Mouse (Mus musculus): ENCODE measurements around the gene Mrc1. TPM values are rescaled to one million over a fixed set of nuclear protein-coding genes. Genes with fewer than 3 reads are reported as not detected.
"Not testable (repeated sequence)": the region's sequence is repeated elsewhere in the genome, so short reads cannot be mapped to it uniquely, and the experiment has no call there.

The Mrc1 gene
- polyA plus RNA-seq (2015; fragmentation: Nextera tagmentation; extraction: Ambion mirVana) = 4.8 and 6.0 TPM in 2 replicates

GRCm38 (mm10) chr2:14229149-14229548 lies at the start of gene Mrc1:
Gene Mrc1, plus strand, starts transcription at chr2:14229392.
- Histone ChIP-seq H3K27me3 (ENCODE audit: control insufficient read depth, insufficient read depth, low read depth, low read length) (no peaks in the 10 kb centered on the region), H3K4me3 (ENCODE audit: low read depth, low read length) (no peak within 1 kb of the TSS), H3K4me1 (ENCODE audit: control insufficient read depth, insufficient read depth, low read length) (no peaks in the 10 kb centered on the region), H3K4me2 (ENCODE audit: low read length) (no peak within 1 kb of the TSS), H3K36me3 (ENCODE audit: control insufficient read depth, insufficient read depth, low read length) (no peaks in the 10 kb centered on the region), H3K9ac (ENCODE audit: low read depth, low read length) (no peak within 1 kb of the TSS), H3K27ac (ENCODE audit: low read length) (no peak within 1 kb of the TSS), H3K9me3 (replicated peaks; ENCODE audit: control insufficient read depth, low read length, poor library complexity, severe bottlenecking) (no peaks in the 10 kb centered on the region)
- 70% methylated on average over 3 of the region's 3 CpGs for whole genome bisulfite sequencing
- ATAC-seq = no peak

GRCm38 (mm10) chr2:14184375-14184774 lies 44.8 kb upstream of the Mrc1 start:
- Histone ChIP-seq H3K27me3 (ENCODE audit: control insufficient read depth, insufficient read depth, low read depth, low read length) (no peaks in the 10 kb centered on the region), H3K4me1 (ENCODE audit: control insufficient read depth, insufficient read depth, low read length) (no peaks in the 10 kb centered on the region), H3K4me2 (ENCODE audit: low read length) (no peak overlapping the region), H3K27ac (ENCODE audit: low read length) (no peak overlapping the region), H3K9me3 (replicated peaks; ENCODE audit: control insufficient read depth, low read length, poor library complexity, severe bottlenecking) (no peaks in the 10 kb centered on the region), H3K9ac (ENCODE audit: low read depth, low read length) (no peak overlapping the region), H3K4me3 (ENCODE audit: low read depth, low read length) (no peak overlapping the region), H3K36me3 (ENCODE audit: control insufficient read depth, insufficient read depth, low read length) (no peaks in the 10 kb centered on the region)
- ATAC-seq = no peak

- H3K9ac ChIP-seq (ENCODE audit: low read depth, low read length) = no peak overlapping the region
- no peaks in the 10 kb centered on the region for H3K9me3 ChIP-seq (replicated peaks; ENCODE audit: control insufficient read depth, low read length, poor library complexity, severe bottlenecking)
- no peaks in the 10 kb centered on the region for H3K4me1 ChIP-seq (ENCODE audit: control insufficient read depth, insufficient read depth, low read length)
- no peak overlapping the region for H3K4me3 ChIP-seq (ENCODE audit: low read depth, low read length)
- WGBS = 93% methylated on average over 4 of the region's 4 CpGs
- H3K27me3 ChIP-seq (ENCODE audit: control insufficient read depth, insufficient read depth, low read depth, low read length) = no peaks in the 10 kb centered on the region
- no peaks in the 10 kb centered on the region for H3K36me3 ChIP-seq (ENCODE audit: control insufficient read depth, insufficient read depth, low read length)
- no peak overlapping the region for H3K27ac ChIP-seq (ENCODE audit: low read length)
- ATAC-seq = no peak
- H3K4me2 ChIP-seq (ENCODE audit: low read length) = no peak overlapping the region
Observed at GRCm38 (mm10) chr2:14190684-14191083, 38.5 kb upstream of the Mrc1 start.

GRCm38 (mm10) chr2:14191601-14192000 lies 37.6 kb upstream of the Mrc1 start:
- WGBS = 85% methylated on average over 4 of the region's 4 CpGs
- Histone ChIP-seq H3K9ac (ENCODE audit: low read depth, low read length) (no peak overlapping the region), H3K9me3 (replicated peaks; ENCODE audit: control insufficient read depth, low read length, poor library complexity, severe bottlenecking) (no peaks in the 10 kb centered on the region), H3K27me3 (ENCODE audit: control insufficient read depth, insufficient read depth, low read depth, low read length) (no peaks in the 10 kb centered on the region), H3K4me2 (ENCODE audit: low read length) (no peak overlapping the region), H3K4me1 (ENCODE audit: control insufficient read depth, insufficient read depth, low read length) (no peaks in the 10 kb centered on the region), H3K4me3 (ENCODE audit: low read depth, low read length) (no peak overlapping the region), H3K27ac (ENCODE audit: low read length) (no peak overlapping the region), H3K36me3 (ENCODE audit: control insufficient read depth, insufficient read depth, low read length) (no peaks in the 10 kb centered on the region)
- ATAC-seq = no peak

GRCm38 (mm10) chr2:14192046-14192445 lies 37.1 kb upstream of the Mrc1 start:
- ATAC-seq = no peak
- WGBS = 91% methylated on average over 6 of the region's 6 CpGs
- Histone ChIP-seq H3K27me3 (ENCODE audit: control insufficient read depth, insufficient read depth, low read depth, low read length) (no peaks in the 10 kb centered on the region), H3K27ac (ENCODE audit: low read length) (no peak overlapping the region), H3K9ac (ENCODE audit: low read depth, low read length) (no peak overlapping the region), H3K9me3 (replicated peaks; ENCODE audit: control insufficient read depth, low read length, poor library complexity, severe bottlenecking) (no peaks in the 10 kb centered on the region), H3K4me2 (ENCODE audit: low read length) (no peak overlapping the region), H3K4me1 (ENCODE audit: control insufficient read depth, insufficient read depth, low read length) (no peaks in the 10 kb centered on the region), H3K4me3 (ENCODE audit: low read depth, low read length) (no peak overlapping the region), H3K36me3 (ENCODE audit: control insufficient read depth, insufficient read depth, low read length) (no peaks in the 10 kb centered on the region)

GRCm38 (mm10) chr2:14198325-14198903 lies 30.8 kb upstream of the Mrc1 start:
- H3K27me3 ChIP-seq (ENCODE audit: control insufficient read depth, insufficient read depth, low read depth, low read length); H3K9ac ChIP-seq (ENCODE audit: low read depth, low read length); H3K9me3 ChIP-seq (replicated peaks; ENCODE audit: control insufficient read depth, low read length, poor library complexity, severe bottlenecking); H3K4me3 ChIP-seq (ENCODE audit: low read depth, low read length); H3K27ac ChIP-seq (ENCODE audit: low read length); H3K4me2 ChIP-seq (ENCODE audit: low read length); H3K4me1 ChIP-seq (ENCODE audit: control insufficient read depth, insufficient read depth, low read length); ATAC-seq; H3K36me3 ChIP-seq (ENCODE audit: control insufficient read depth, insufficient read depth, low read length): not testable (repeated sequence)
- WGBS = no CpG with 5 or more reads among the region's 2 CpGs

GRCm38 (mm10) chr2:14199621-14200020 lies 29.6 kb upstream of the Mrc1 start:
- Histone ChIP-seq H3K4me3 (ENCODE audit: low read depth, low read length) (no peak overlapping the region), H3K9ac (ENCODE audit: low read depth, low read length) (no peak overlapping the region), H3K4me2 (ENCODE audit: low read length) (no peak overlapping the region), H3K27ac (ENCODE audit: low read length) (no peak overlapping the region), H3K27me3 (ENCODE audit: control insufficient read depth, insufficient read depth, low read depth, low read length) (no peaks in the 10 kb centered on the region), H3K4me1 (ENCODE audit: control insufficient read depth, insufficient read depth, low read length) (no peaks in the 10 kb centered on the region), H3K36me3 (ENCODE audit: control insufficient read depth, insufficient read depth, low read length) (no peaks in the 10 kb centered on the region), H3K9me3 (replicated peaks; ENCODE audit: control insufficient read depth, low read length, poor library complexity, severe bottlenecking) (no peaks in the 10 kb centered on the region)
- ATAC-seq = no peak
- WGBS = 43% methylated on average over 2 of the region's 2 CpGs

GRCm38 (mm10) chr2:14200879-14201445 lies 28.2 kb upstream of the Mrc1 start:
- not testable (repeated sequence) for ATAC-seq; H3K4me1 ChIP-seq (ENCODE audit: control insufficient read depth, insufficient read depth, low read length); H3K36me3 ChIP-seq (ENCODE audit: control insufficient read depth, insufficient read depth, low read length); H3K9me3 ChIP-seq (replicated peaks; ENCODE audit: control insufficient read depth, low read length, poor library complexity, severe bottlenecking); H3K27me3 ChIP-seq (ENCODE audit: control insufficient read depth, insufficient read depth, low read depth, low read length); H3K4me2 ChIP-seq (ENCODE audit: low read length); H3K27ac ChIP-seq (ENCODE audit: low read length); H3K4me3 ChIP-seq (ENCODE audit: low read depth, low read length); H3K9ac ChIP-seq (ENCODE audit: low read depth, low read length)
- WGBS = no CpG with 5 or more reads among the region's 2 CpGs

- H3K27ac ChIP-seq (ENCODE audit: low read length) = no peak overlapping the region
- no peak overlapping the region for H3K4me3 ChIP-seq (ENCODE audit: low read depth, low read length)
- no peak for ATAC-seq
- H3K27me3 ChIP-seq (ENCODE audit: control insufficient read depth, insufficient read depth, low read depth, low read length) = no peaks in the 10 kb centered on the region
- no peak overlapping the region for H3K4me2 ChIP-seq (ENCODE audit: low read length)
- no peaks in the 10 kb centered on the region for H3K4me1 ChIP-seq (ENCODE audit: control insufficient read depth, insufficient read depth, low read length)
- no peaks in the 10 kb centered on the region for H3K36me3 ChIP-seq (ENCODE audit: control insufficient read depth, insufficient read depth, low read length)
- no peaks in the 10 kb centered on the region for H3K9me3 ChIP-seq (replicated peaks; ENCODE audit: control insufficient read depth, low read length, poor library complexity, severe bottlenecking)
- no peak overlapping the region for H3K9ac ChIP-seq (ENCODE audit: low read depth, low read length)
- 90% methylated on average over 1 of the region's 1 CpGs for WGBS
Observed at GRCm38 (mm10) chr2:14204308-14204707, 24.9 kb upstream of the Mrc1 start.

All from midbrain, embryonic 16.5 days (tissue).